ENCODE assay signal across 21 mouse cellular contexts in the genomic region with DNA sequence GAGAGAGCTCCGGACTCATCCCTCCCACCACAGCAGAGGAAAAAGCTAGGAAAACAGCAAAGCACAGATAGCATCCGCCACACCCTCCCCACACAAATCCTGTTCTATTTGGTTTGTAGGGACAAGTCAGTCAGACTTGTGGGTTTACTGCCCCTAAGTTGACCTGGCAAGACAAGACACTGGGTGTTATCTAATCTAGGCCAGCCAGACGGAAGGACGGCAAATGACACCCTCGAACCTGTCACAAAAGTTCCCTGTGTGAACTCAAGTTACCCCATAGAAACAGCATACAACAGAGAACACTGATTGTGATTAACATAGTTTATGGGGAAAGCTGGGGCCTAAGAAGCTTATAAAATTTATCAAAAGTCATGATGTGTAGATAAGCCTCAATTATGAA.
DNase-seq lines count a peak whose midpoint lies in the region; ATAC-seq and TF ChIP-seq lines count a peak whose summit lies in the region.
"Had no signal": no experiment of that assay in that cellular context is flagged by ENCODE, and none has a peak within 500 bp of the region (broad histone marks: within the 10 kb centered on the region; RNA-seq: fewer than 3 reads in every experiment).

No protein-coding gene starts in this region.

- peaks cover 33% of the 10 kb centered on the region for H3K4me1 ChIP-seq in liver, embryonic 12.5 days
- peaks cover 22% of the 10 kb centered on the region for H3K4me1 ChIP-seq in liver, postnatal 0 days (ENCODE audit: insufficient read depth)
- H3K4me1 ChIP-seq in forebrain, embryonic 13.5 days = no peaks in the 10 kb centered on the region
- H3K4me1 ChIP-seq: embryonic facial prominence, embryonic 12.5 days; hindbrain, embryonic 13.5 days had no signal

- H3K27me3 ChIP-seq in liver, embryonic 12.5 days (replicated peaks) = no peaks in the 10 kb centered on the region
- H3K27me3 ChIP-seq in liver, postnatal 0 days (ENCODE audit: insufficient read depth, low read length) = no peaks in the 10 kb centered on the region
- H3K27me3 ChIP-seq in forebrain, embryonic 13.5 days = no peaks in the 10 kb centered on the region
- H3K27me3 ChIP-seq: CH12.LX; embryonic facial prominence, embryonic 12.5 days; hindbrain, embryonic 13.5 days; Patski had no signal

- H3K4me2 ChIP-seq in liver, embryonic 12.5 days = no peak overlapping the region
- H3K4me2 ChIP-seq in liver, postnatal 0 days (ENCODE audit: low read depth, low read length) = no peak overlapping the region
- no peak overlapping the region for H3K4me2 ChIP-seq in forebrain, embryonic 13.5 days
- H3K4me2 ChIP-seq: embryonic facial prominence, embryonic 12.5 days; hindbrain, embryonic 13.5 days had no signal

- DNase-seq in c-Kit-positive CD71-negative TER-119-negative erythroid progenitor cells, embryonic 14.5 days (ENCODE audit: low read depth) = peak; percentile 24
- DNase-seq in c-Kit-positive CD71-positive TER-119-positive erythroid progenitor cells, embryonic 14.5 days (ENCODE audit: low spot score) = peak; percentile 6
- DNase-seq in liver, postnatal 0 days = no peak
- DNase-seq in kidney, postnatal 25 days = no peak
- DNase-seq in right cerebral cortex, adult 18-20 months = no peak
- DNase-seq: adrenal gland, adult 2 months; adrenal gland, postnatal 36 days; cerebellum, adult 2 months; cerebellum, postnatal 10 days; embryo, embryonic 11 days; gastrocnemius, postnatal 10 days; heart, postnatal 10 days had no signal

- 19% methylated on average over 5 of the region's 5 CpGs for WGBS in liver, embryonic 12.5 days (ENCODE audit: insufficient replicate concordance)
- WGBS in liver, postnatal 0 days (ENCODE audit: insufficient replicate concordance) = 52% methylated on average over 5 of the region's 5 CpGs
- 93% methylated on average over 5 of the region's 5 CpGs for WGBS in forebrain, embryonic 13.5 days

- no peak overlapping the region for H3K9ac ChIP-seq in liver, embryonic 12.5 days
- no peak overlapping the region for H3K9ac ChIP-seq in liver, postnatal 0 days (replicated peaks)
- H3K9ac ChIP-seq in forebrain, embryonic 13.5 days = no peak overlapping the region
- H3K9ac ChIP-seq: embryonic facial prominence, embryonic 12.5 days; hindbrain, embryonic 13.5 days had no signal

- H3K36me3 ChIP-seq in liver, embryonic 12.5 days = no peaks in the 10 kb centered on the region
- no peaks in the 10 kb centered on the region for H3K36me3 ChIP-seq in liver, postnatal 0 days (replicated peaks; ENCODE audit: insufficient read depth, low read length)
- H3K36me3 ChIP-seq in forebrain, embryonic 13.5 days (ENCODE audit: poor library complexity, severe bottlenecking) = no peaks in the 10 kb centered on the region
- H3K36me3 ChIP-seq: embryonic facial prominence, embryonic 12.5 days had no signal

- ATAC-seq in liver, embryonic 12.5 days = peak; percentile 57
- no peak for ATAC-seq in liver, postnatal 0 days
- ATAC-seq in forebrain, embryonic 13.5 days = no peak
- ATAC-seq: activated CD4-positive, CD25-positive, alpha-beta regulatory T cell, adult 4 months; forebrain, embryonic 16.5 days; hindbrain, postnatal 0 days; Patski had no signal

- H3K9me3 ChIP-seq in liver, embryonic 12.5 days (replicated peaks) = no peaks in the 10 kb centered on the region
- H3K9me3 ChIP-seq in liver, postnatal 0 days (ENCODE audit: low read length) = no peaks in the 10 kb centered on the region
- no peaks in the 10 kb centered on the region for H3K9me3 ChIP-seq in forebrain, embryonic 13.5 days (replicated peaks)
- H3K9me3 ChIP-seq: embryonic facial prominence, embryonic 12.5 days had no signal

- no peak for TF ChIP-seq CTCF in liver, postnatal 0 days (IDR thresholded peaks at IDR 0.05; ENCODE audit: low read depth)

- H3K27ac ChIP-seq in liver, embryonic 12.5 days = no peak overlapping the region
- H3K27ac ChIP-seq in liver, postnatal 0 days (ENCODE audit: low read depth) = no peak overlapping the region
- H3K27ac ChIP-seq in forebrain, embryonic 13.5 days = no peak overlapping the region
- H3K27ac ChIP-seq: embryonic facial prominence, embryonic 12.5 days; hindbrain, embryonic 13.5 days; hindbrain, postnatal 0 days had no signal

- H3K4me3 ChIP-seq in liver, embryonic 12.5 days = no peak overlapping the region
- no peak overlapping the region for H3K4me3 ChIP-seq in liver, postnatal 0 days (ENCODE audit: low read depth, low read length)
- H3K4me3 ChIP-seq in forebrain, embryonic 13.5 days = no peak overlapping the region
- H3K4me3 ChIP-seq: embryonic facial prominence, embryonic 12.5 days; hindbrain, embryonic 13.5 days had no signal

- peak; percentile 65 for TF ChIP-seq EP300 in liver, postnatal 0 days (IDR thresholded peaks at IDR 0.05; ENCODE audit: low read depth)

Comparison
In these comparisons a context has a peak if more than half of its experiments do, and no peak if none do; other contexts are left out.
1. DNase-seq: peak in c-Kit-positive CD71-negative TER-119-negative erythroid progenitor cells, embryonic 14.5 days (single experiment) and c-Kit-positive CD71-positive TER-119-positive erythroid progenitor cells, embryonic 14.5 days (single experiment); none in liver, postnatal 0 days (single experiment), kidney, postnatal 25 days (0 of 2) and right cerebral cortex, adult 18-20 months (single experiment).